16 mouse cellular contexts compared by ENCODE assay signal in the genomic region with DNA sequence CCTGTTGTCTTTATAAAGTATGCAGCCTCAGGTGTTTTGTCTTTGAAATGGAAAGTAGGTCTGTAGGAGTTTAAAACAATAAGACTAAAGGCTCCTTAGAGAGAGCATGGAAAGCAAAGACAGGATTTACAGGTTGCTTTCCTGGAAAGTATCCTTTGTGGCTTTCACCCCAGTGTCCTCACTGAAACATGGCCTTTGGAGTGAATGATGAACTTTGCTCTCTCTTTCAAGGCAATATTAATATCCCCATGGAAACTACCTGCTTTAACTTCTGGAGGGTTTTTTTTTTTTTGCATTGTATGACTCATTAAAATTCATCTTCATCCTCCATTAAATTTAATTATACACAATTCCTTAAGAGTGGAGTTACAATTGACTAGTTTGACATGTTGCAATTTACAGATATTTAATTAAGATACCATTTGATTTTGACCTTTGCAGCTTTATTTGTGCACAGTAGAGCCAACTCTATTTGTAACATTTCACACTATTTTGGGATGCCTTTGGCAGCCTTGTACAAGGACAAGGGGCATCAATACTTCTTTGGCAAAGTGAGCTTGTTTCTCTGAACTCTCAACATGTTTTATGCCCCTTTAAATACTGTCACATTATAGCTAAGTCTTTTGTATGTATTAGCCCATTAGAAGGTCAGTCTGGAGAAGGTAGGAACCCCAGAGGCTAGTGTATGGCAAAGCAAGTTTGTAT.
"Had no signal": no experiment of that assay in that cellular context is flagged by ENCODE, and none has a peak within 500 bp of the region (broad histone marks: within the 10 kb centered on the region; RNA-seq: fewer than 3 reads in every experiment).

No protein-coding gene starts in this region.

- H3K9ac ChIP-seq: neural tube, embryonic 13.5 days; neural tube, embryonic 15.5 days; stomach, embryonic 15.5 days had no signal

- H3K27ac ChIP-seq: neural tube, embryonic 13.5 days; neural tube, embryonic 15.5 days; stomach, embryonic 15.5 days; stomach, postnatal 0 days had no signal

- H3K36me3 ChIP-seq: neural tube, embryonic 13.5 days; neural tube, embryonic 15.5 days; stomach, embryonic 15.5 days had no signal

- H3K27me3 ChIP-seq: neural tube, embryonic 13.5 days; neural tube, embryonic 15.5 days; stomach, embryonic 15.5 days had no signal

- DNase-seq: retina, postnatal 1 day; right cerebral cortex, adult 18-20 months; right cerebral cortex, postnatal 14 days; right cerebral cortex, postnatal 25 days; right cerebral cortex, postnatal 4 days; spleen, adult 18-20 months; thymus, adult 18-20 months; thymus, adult 2 months; thymus, postnatal 14 days; thymus, postnatal 25 days; thymus, postnatal 36 days; thymus, postnatal 4 days had no signal

- H3K4me3 ChIP-seq: neural tube, embryonic 13.5 days; neural tube, embryonic 15.5 days; stomach, embryonic 15.5 days had no signal

- H3K4me2 ChIP-seq: neural tube, embryonic 13.5 days; neural tube, embryonic 15.5 days; stomach, embryonic 15.5 days had no signal

- H3K9me3 ChIP-seq: neural tube, embryonic 13.5 days; neural tube, embryonic 15.5 days; stomach, embryonic 15.5 days had no signal

- H3K4me1 ChIP-seq: neural tube, embryonic 13.5 days; neural tube, embryonic 15.5 days; stomach, embryonic 15.5 days had no signal
